Mouse (Mus musculus): ENCODE results near the gene Glp2r.

The Glp2r gene

GRCm38 (mm10) chr11:67663437-67663836 lies 107.5 kb downstream of the Glp2r start:
- no peak for DNase-seq (ENCODE audit: inconsistent ontology term)

GRCm38 (mm10) chr11:67661465-67661864 lies 109.5 kb downstream of the Glp2r start:
- no peak for DNase-seq (ENCODE audit: inconsistent ontology term)

GRCm38 (mm10) chr11:67657685-67658382 lies 113.1 kb downstream of the Glp2r start:
- DNase-seq (ENCODE audit: inconsistent ontology term), result no peak

GRCm38 (mm10) chr11:67656811-67657210 lies 114.1 kb downstream of the Glp2r start:
- no peak for DNase-seq (ENCODE audit: inconsistent ontology term)

- DNase-seq (ENCODE audit: inconsistent ontology term), result no peak
Measured at GRCm38 (mm10) chr11:67656366-67656765, 114.6 kb downstream of the Glp2r start.

GRCm38 (mm10) chr11:67655236-67655959 lies 115.6 kb downstream of the Glp2r start:
- DNase-seq (ENCODE audit: inconsistent ontology term), result peak; percentile 36

- DNase-seq (ENCODE audit: inconsistent ontology term), result no peak
Measured at GRCm38 (mm10) chr11:67654514-67654913, 116.4 kb downstream of the Glp2r start.

GRCm38 (mm10) chr11:67653521-67654090 lies 117.3 kb downstream of the Glp2r start:
- DNase-seq (ENCODE audit: inconsistent ontology term), result no peak

- no peak for DNase-seq (ENCODE audit: inconsistent ontology term)
Measured at GRCm38 (mm10) chr11:67652893-67653255, 118.1 kb downstream of the Glp2r start.

- DNase-seq (ENCODE audit: inconsistent ontology term), result peak; percentile 40
Measured at GRCm38 (mm10) chr11:67652194-67652892, 118.6 kb downstream of the Glp2r start.

GRCm38 (mm10) chr11:67651731-67652130 lies 119.2 kb downstream of the Glp2r start:
- no peak for DNase-seq (ENCODE audit: inconsistent ontology term)

- DNase-seq (ENCODE audit: inconsistent ontology term), result no peak
Measured at GRCm38 (mm10) chr11:67649971-67650707, 120.8 kb downstream of the Glp2r start.

- DNase-seq (ENCODE audit: inconsistent ontology term), result no peak
Measured at GRCm38 (mm10) chr11:67648651-67649407, 122.1 kb downstream of the Glp2r start.

- DNase-seq (ENCODE audit: inconsistent ontology term), result peak; percentile 71
Measured at GRCm38 (mm10) chr11:67647745-67648144, 123.2 kb downstream of the Glp2r start.

- peak; percentile 88 for DNase-seq (ENCODE audit: inconsistent ontology term)
Measured at GRCm38 (mm10) chr11:67644632-67645149, 126.3 kb downstream of the Glp2r start.

- DNase-seq (ENCODE audit: inconsistent ontology term), result peak; percentile 83
Measured at GRCm38 (mm10) chr11:67643465-67643864, 127.5 kb downstream of the Glp2r start.

GRCm38 (mm10) chr11:67642835-67643234 lies 128.1 kb downstream of the Glp2r start:
- DNase-seq (ENCODE audit: inconsistent ontology term), result no peak

GRCm38 (mm10) chr11:67642421-67642820 lies 128.5 kb downstream of the Glp2r start:
- DNase-seq (ENCODE audit: inconsistent ontology term), result no peak

- no peak for DNase-seq (ENCODE audit: inconsistent ontology term)
Measured at GRCm38 (mm10) chr11:67640299-67640698, 130.7 kb downstream of the Glp2r start.

GRCm38 (mm10) chr11:67638401-67638800 lies 132.6 kb downstream of the Glp2r start:
- no peak for DNase-seq (ENCODE audit: inconsistent ontology term)

All from Muller cell, postnatal 12 days (primary cell).